Mouse (Mus musculus) adrenal gland, postnatal 10 days (tissue): Measurements from ENCODE around the gene Ankrd17. TPM values are rescaled to one million over a fixed set of nuclear protein-coding genes. Genes with fewer than 3 reads are reported as not detected.
"Not testable (repeated sequence)": the region's sequence is repeated elsewhere in the genome, so short reads cannot be mapped to it uniquely, and the experiment has no call there.

ENCODE experiments used
- DNase-seq: peaks from one replicate; pipeline ENCODE4 v3.0.0; 2021; ENCODE audit warnings: mixed read lengths
- total RNA-seq, 2 experiments: library from RNA; stranded (reverse); gene quantifications; 2 replicates each; pipeline ENCODE4 v1.2.3; 2021

Ankrd17 gene
- total RNA-seq, 2 experiments from 2014 or later, result 79.6 to 111 TPM

GRCm38 (mm10) chr5:90338177-90339091 is 27.9 kb downstream of the Ankrd17 start:
- no peak for DNase-seq

GRCm38 (mm10) chr5:90332478-90332877 is 33.9 kb downstream of the Ankrd17 start:
- no peak for DNase-seq

- no peak for DNase-seq
Observed at GRCm38 (mm10) chr5:90331071-90331470, 35.3 kb downstream of the Ankrd17 start.

- no peak for DNase-seq
Observed at GRCm38 (mm10) chr5:90298396-90298795, 68.0 kb downstream of the Ankrd17 start.

GRCm38 (mm10) chr5:90289887-90290286 is 76.5 kb downstream of the Ankrd17 start:
- no peak for DNase-seq

GRCm38 (mm10) chr5:90286559-90286958 is 79.8 kb downstream of the Ankrd17 start:
- DNase-seq, result peak; percentile 61

- no peak for DNase-seq
Observed at GRCm38 (mm10) chr5:90280061-90280460, 86.3 kb downstream of the Ankrd17 start.

GRCm38 (mm10) chr5:90279418-90279817 is 87.0 kb downstream of the Ankrd17 start:
- DNase-seq, result no peak

- DNase-seq, result peak; percentile 26
Observed at GRCm38 (mm10) chr5:90277443-90277842, 88.9 kb downstream of the Ankrd17 start.

- no peak for DNase-seq
Observed at GRCm38 (mm10) chr5:90274806-90275205, 91.6 kb downstream of the Ankrd17 start.

- DNase-seq, result not testable (repeated sequence)
Observed at GRCm38 (mm10) chr5:90262230-90262629, 104.1 kb downstream of the Ankrd17 start.

- DNase-seq, result no peak
Observed at GRCm38 (mm10) chr5:90257023-90257422, 109.4 kb downstream of the Ankrd17 start.

- DNase-seq, result no peak
Observed at GRCm38 (mm10) chr5:90247503-90247902, 118.9 kb downstream of the Ankrd17 start.

GRCm38 (mm10) chr5:90246987-90247386 is 119.4 kb downstream of the Ankrd17 start:
- no peak for DNase-seq

- DNase-seq, result no peak
Observed at GRCm38 (mm10) chr5:90246567-90246966, 119.8 kb downstream of the Ankrd17 start.

GRCm38 (mm10) chr5:90245416-90245815 is 121.0 kb downstream of the Ankrd17 start:
- DNase-seq, result no peak

GRCm38 (mm10) chr5:90235217-90235616 is 131.2 kb downstream of the Ankrd17 start:
- DNase-seq, result no peak

GRCm38 (mm10) chr5:90233305-90233704 is 133.1 kb downstream of the Ankrd17 start:
- DNase-seq, result no peak

GRCm38 (mm10) chr5:90229760-90230159 is 136.6 kb downstream of the Ankrd17 start:
- DNase-seq, result no peak

GRCm38 (mm10) chr5:90226696-90227095 is 139.7 kb downstream of the Ankrd17 start:
- no peak for DNase-seq

GRCm38 (mm10) chr5:90224730-90225129 is 141.6 kb downstream of the Ankrd17 start:
- DNase-seq, result no peak

- DNase-seq, result peak; percentile 99
Observed at GRCm38 (mm10) chr5:90223534-90224381, 142.6 kb downstream of the Ankrd17 start, which contains the start of gene Cox18. Gene Cox18 (minus strand): TSS chr5:90224001.

- DNase-seq, result no peak
Observed at GRCm38 (mm10) chr5:90222937-90223336, 143.4 kb downstream of the Ankrd17 start.
